Mouse (Mus musculus) cortical plate, adult 2 months (tissue): ENCODE data around the gene Tsen34. TPM values are rescaled to one million over a fixed set of nuclear protein-coding genes. Genes with fewer than 3 reads are reported as not detected.
"Not testable (repeated sequence)": the region's sequence is repeated elsewhere in the genome, so short reads cannot be mapped to it uniquely, and the experiment has no call there.

Experiments used
- H3K27ac ChIP-seq: fragments of 200-500 bp; 2 replicates; pipeline ENCODE4 v1.5.1; 2012; ENCODE audit warnings: low read length, control low read depth, inconsistent platforms; ENCODE audit not compliant: insufficient read depth
- H3K4me1 ChIP-seq: fragments of 200-500 bp; 2 replicates; pipeline ENCODE4 v1.6.1; 2011; ENCODE audit warnings: low read length; ENCODE audit not compliant: control insufficient read depth, insufficient read depth
- H3K4me3 ChIP-seq: fragments of 200-500 bp; 2 replicates; pipeline ENCODE4 v1.5.1; 2011; ENCODE audit warnings: mild to moderate bottlenecking, low read length, control low read depth; ENCODE audit not compliant: insufficient read depth
- CTCF ChIP-seq: fragments of 200-500 bp; IDR thresholded peaks from 2 replicates; pipeline ENCODE4 v1.5.1; 2011; ENCODE audit warnings: mild to moderate bottlenecking, control low read depth, low read length; ENCODE audit not compliant: insufficient read depth; ENCODE audit errors: extremely low read depth
- POLR2A ChIP-seq: fragments of 200-500 bp; IDR thresholded peaks from 2 replicates; pipeline ENCODE4 v1.6.1; 2011; ENCODE audit warnings: mild to moderate bottlenecking, low read length, control low read depth; ENCODE audit not compliant: insufficient read depth; ENCODE audit errors: extremely low read depth
- polyA plus RNA-seq: library from polyadenylated mRNA; depleted of rRNA; stranded (reverse); fragments of >200 nt; gene quantifications from 2 replicates; pipeline ENCODE4 v1.2.3, GENCODE M21; 2012

Gene Tsen34
- polyA plus RNA-seq, 1 experiment, result 94.9 TPM

- peaks cover 8% of the 10 kb centered on the region; the same call in 1 of the 2 replicates for H3K4me1 ChIP-seq
- TF ChIP-seq CTCF, result no peak
- TF ChIP-seq POLR2A, result no peak
- peak overlapping the region; percentile 88 for H3K27ac ChIP-seq
- no peak overlapping the region for H3K4me3 ChIP-seq
Observed at GRCm38 (mm10) chr7:3684698-3685097, 8.0 kb upstream of the Tsen34 start.

GRCm38 (mm10) chr7:3685400-3686187 is 7.1 kb upstream of the Tsen34 start:
- H3K27ac ChIP-seq, result no peak overlapping the region
- no peak overlapping the region for H3K4me3 ChIP-seq
- TF ChIP-seq POLR2A (no peak), CTCF (no peak)

GRCm38 (mm10) chr7:3691919-3692318 is 744 bp upstream of the Tsen34 start:
- Histone ChIP-seq H3K4me1 (no peaks in the 10 kb centered on the region), H3K4me3 (peak overlapping the region; percentile 53), H3K27ac (no peak overlapping the region)
- TF ChIP-seq POLR2A (no peak), CTCF (no peak)

More at GRCm38 (mm10) chr7:3685400-3686187, 7.1 kb upstream of the Tsen34 start:
- H3K4me1 ChIP-seq, result peaks cover 8% of the 10 kb centered on the region; the same call in 1 of the 2 replicates

- Histone ChIP-seq H3K4me1 (no peaks in the 10 kb centered on the region), H3K4me3 (peak within 1 kb of the TSS; percentile 53), H3K27ac (peak within 1 kb of the TSS; percentile 29)
- TF ChIP-seq POLR2A (peak; percentile 83), CTCF (no peak)
Observed at GRCm38 (mm10) chr7:3692987-3693808, 535 bp downstream of the Tsen34 start, which contains the start of gene Mboat7. Mboat7 (minus strand) TSS chr7:3693523.

GRCm38 (mm10) chr7:3693809-3694075 is 1.1 kb downstream of the Tsen34 start:
- TF ChIP-seq POLR2A (no peak), CTCF (no peak)
- H3K4me3 ChIP-seq, result peak overlapping the region; percentile 53
- peak overlapping the region; percentile 7 for H3K27ac ChIP-seq
- no peaks in the 10 kb centered on the region for H3K4me1 ChIP-seq

GRCm38 (mm10) chr7:3694076-3694948 is 1.6 kb downstream of the Tsen34 start:
- Histone ChIP-seq H3K4me3 (peak overlapping the region; percentile 53), H3K27ac (peak overlapping the region; percentile 7), H3K4me1 (no peaks in the 10 kb centered on the region)
- TF ChIP-seq CTCF, result no peak
- TF ChIP-seq POLR2A, result no peak

- H3K4me3 ChIP-seq, result peak overlapping the region; percentile 53
- not testable (repeated sequence) for H3K4me1 ChIP-seq, H3K27ac ChIP-seq
Observed at GRCm38 (mm10) chr7:3694949-3695305, 2.3 kb downstream of the Tsen34 start.

GRCm38 (mm10) chr7:3698471-3698870 is 5.8 kb downstream of the Tsen34 start:
- Histone ChIP-seq H3K4me3 (no peak overlapping the region), H3K27ac (no peak overlapping the region), H3K4me1 (no peaks in the 10 kb centered on the region)
- no peak for TF ChIP-seq CTCF
- no peak for TF ChIP-seq POLR2A

- 0 out of 2 replicates have a peak overlapping the region, but pooled peaks have one; percentile 10 for H3K27ac ChIP-seq
- TF ChIP-seq POLR2A (no peak), CTCF (no peak)
- no peaks in the 10 kb centered on the region for H3K4me1 ChIP-seq
- peak overlapping the region; percentile 44; the same call in 1 of the 2 replicates for H3K4me3 ChIP-seq
Observed at GRCm38 (mm10) chr7:3703148-3703878, 10.7 kb downstream of the Tsen34 start.
